Mouse (Mus musculus) MEL (cell line): Measurements from ENCODE around the gene Nrbf2. TPM values are rescaled to one million over a fixed set of nuclear protein-coding genes. Genes with fewer than 3 reads are reported as not detected.
A peak's percentile ranks its signal among the peaks of the same experiment; 100 is the strongest.

Experiments used
- DNase-seq: peaks from one replicate; pipeline ENCODE4 v3.0.0; 2011; ENCODE audit warnings: low read depth, low spot score
- H3K27ac ChIP-seq: 2 replicates; pipeline ENCODE4 v1.5.1; 2012; ENCODE audit warnings: low read depth, mild to moderate bottlenecking, control low read depth, low read length, moderate library complexity; ENCODE audit not compliant: control insufficient read depth
- H3K27me3 ChIP-seq, 2 experiments: fragments of 150-350 bp in 1 of 2; sonication (generic) in 1 of 2; 2 replicates each; pipeline ENCODE4 v1.6.1; 2012; ENCODE audit warnings: low read length in 2 of 2, mild to moderate bottlenecking in 2 of 2, improper control_type of control experiment in 1 of 2, moderate library complexity in 1 of 2; ENCODE audit not compliant: insufficient read depth in 2 of 2, control insufficient read depth in 1 of 2
- H3K36me3 ChIP-seq, 2 experiments: 2 replicates each; pipeline ENCODE4 v1.6.1; 2012 to 2014; ENCODE audit warnings: low read length in 2 of 2, improper control_type of control experiment in 1 of 2, inconsistent platforms in 1 of 2, mild to moderate bottlenecking in 1 of 2; ENCODE audit not compliant: insufficient read depth in 2 of 2, control insufficient read depth in 1 of 2
- H3K4me1 ChIP-seq, 2 experiments: fragments of 150-350 bp in 1 of 2; sonication (generic) in 1 of 2; 2 replicates each; pipeline ENCODE4 v1.6.1; 2012; ENCODE audit warnings: low read length in 2 of 2, improper control_type of control experiment in 1 of 2, mild to moderate bottlenecking in 1 of 2; ENCODE audit not compliant: insufficient read depth in 2 of 2, control insufficient read depth in 1 of 2
- H3K4me3 ChIP-seq, 2 experiments: fragments of 150-350 bp in 1 of 2; sonication (generic) in 1 of 2; 2 replicates each; pipeline ENCODE4 v1.5.1; 2012; ENCODE audit warnings: low read depth in 2 of 2, low read length in 2 of 2, mild to moderate bottlenecking in 2 of 2, moderate library complexity in 2 of 2, control low read depth in 1 of 2, improper control_type of control experiment in 1 of 2; ENCODE audit not compliant: control insufficient read depth in 1 of 2, insufficient read depth in 1 of 2
- H3K79me2 ChIP-seq: 2 replicates; pipeline ENCODE4 v1.6.1; 2012; ENCODE audit warnings: mild to moderate bottlenecking, low read length, moderate library complexity; ENCODE audit not compliant: control insufficient read depth, poor library complexity, insufficient read depth
- H3K9ac ChIP-seq: 2 replicates; pipeline ENCODE4 v1.6.1; 2012; ENCODE audit warnings: low read depth, mild to moderate bottlenecking, control low read depth, low read length, moderate library complexity; ENCODE audit not compliant: control insufficient read depth, poor library complexity, severe bottlenecking
- H3K9me3 ChIP-seq: fragments of 150-350 bp; sonication (generic); replicated peaks from 2 replicates; pipeline ENCODE4 v1.6.1; 2012; ENCODE audit warnings: mild to moderate bottlenecking, low read length, improper control_type of control experiment, moderate library complexity; ENCODE audit not compliant: insufficient read depth
- BHLHE40 ChIP-seq: IDR thresholded peaks from 2 replicates; pipeline ENCODE4 v1.6.1; 2012; ENCODE audit warnings: low read depth, mild to moderate bottlenecking, inconsistent platforms, low read length, improper control_type of control experiment, borderline replicate concordance
- CHD1 ChIP-seq: IDR thresholded peaks from 2 replicates; pipeline ENCODE4 v1.6.1; 2012; ENCODE audit warnings: low read depth, mild to moderate bottlenecking, inconsistent platforms, low read length, improper control_type of control experiment
- CHD2 ChIP-seq: IDR thresholded peaks from 2 replicates; pipeline ENCODE4 v1.6.1; 2011; ENCODE audit warnings: low read length, improper control_type of control experiment
- CTCF ChIP-seq, 3 experiments: IDR thresholded peaks in 2 of 3; conservative IDR thresholded peaks in 1 of 3; 2 replicates each; pipeline ENCODE4 v1.5.1; 2011 to 2012; ENCODE audit warnings: low read length in 3 of 3, low read depth in 2 of 3, mild to moderate bottlenecking in 2 of 3, improper control_type of control experiment in 1 of 3, inconsistent platforms in 1 of 3, mixed read lengths in 1 of 3, moderate library complexity in 1 of 3; ENCODE audit not compliant: control insufficient read depth in 1 of 3, insufficient read depth in 1 of 3, poor library complexity in 1 of 3, severe bottlenecking in 1 of 3
- E2F4 ChIP-seq: IDR thresholded peaks from 2 replicates; pipeline ENCODE4 v1.6.1; 2011; ENCODE audit warnings: low read depth, low read length, improper control_type of control experiment, borderline replicate concordance
- EP300 ChIP-seq, 2 experiments: IDR thresholded peaks; 2 replicates each; pipeline ENCODE4 v1.6.1; 2011; ENCODE audit warnings: improper control_type of control experiment in 2 of 2, low read length in 2 of 2, low read depth in 1 of 2, mild to moderate bottlenecking in 1 of 2
- ETS1 ChIP-seq: IDR thresholded peaks from 2 replicates; pipeline ENCODE4 v1.6.1; 2012; ENCODE audit warnings: low read depth, mild to moderate bottlenecking, inconsistent platforms, low read length, improper control_type of control experiment, moderate library complexity
- GABPA ChIP-seq: IDR thresholded peaks from 2 replicates; pipeline ENCODE4 v1.6.1; 2012; ENCODE audit warnings: low read depth, mild to moderate bottlenecking, inconsistent platforms, low read length, improper control_type of control experiment, moderate library complexity
- JUND ChIP-seq: IDR thresholded peaks from 2 replicates; pipeline ENCODE4 v1.6.1; 2011; ENCODE audit warnings: low read depth, mild to moderate bottlenecking, improper control_type of control experiment, low read length
- MAFK ChIP-seq: IDR thresholded peaks from 2 replicates; pipeline ENCODE4 v1.6.1; 2011; ENCODE audit warnings: low read depth, mild to moderate bottlenecking, low read length, improper control_type of control experiment, borderline replicate concordance
- MAX ChIP-seq: IDR thresholded peaks from 2 replicates; pipeline ENCODE4 v1.6.1; 2011; ENCODE audit warnings: low read length, improper control_type of control experiment
- MEF2A ChIP-seq: IDR thresholded peaks from 2 replicates; pipeline ENCODE4 v1.6.1; 2014; ENCODE audit warnings: low read depth, mild to moderate bottlenecking, inconsistent platforms, low read length, improper control_type of control experiment; ENCODE audit not compliant: poor library complexity, insufficient replicate concordance, severe bottlenecking; ENCODE audit errors: extremely low read depth
- MXI1 ChIP-seq: IDR thresholded peaks from 2 replicates; pipeline ENCODE4 v1.6.1; 2011; ENCODE audit warnings: mild to moderate bottlenecking, low read depth, low read length, improper control_type of control experiment
- MYB ChIP-seq: IDR thresholded peaks from 2 replicates; pipeline ENCODE4 v1.6.1; 2011; ENCODE audit warnings: mild to moderate bottlenecking, low read depth, low read length, improper control_type of control experiment
- MYC ChIP-seq: IDR thresholded peaks from 2 replicates; pipeline ENCODE4 v1.6.1; 2011; ENCODE audit warnings: low read depth, mild to moderate bottlenecking, low read length, improper control_type of control experiment, moderate library complexity
- NELFE ChIP-seq: IDR thresholded peaks from 2 replicates; pipeline ENCODE4 v1.6.1; 2011; ENCODE audit warnings: low read depth, low read length, improper control_type of control experiment
- NRF1 ChIP-seq: IDR thresholded peaks from 2 replicates; pipeline ENCODE4 v1.6.1; 2014; ENCODE audit warnings: low read depth, mild to moderate bottlenecking, inconsistent platforms, low read length, improper control_type of control experiment, moderate library complexity; ENCODE audit not compliant: poor library complexity, insufficient read depth, severe bottlenecking
- POLR2A ChIP-seq, 2 experiments: IDR thresholded peaks; 2 replicates each; pipeline ENCODE4 v1.6.1; 2011 to 2012; ENCODE audit warnings: low read length in 2 of 2, mild to moderate bottlenecking in 2 of 2, control low read depth in 1 of 2, improper control_type of control experiment in 1 of 2, low read depth in 1 of 2, moderate library complexity in 1 of 2; ENCODE audit not compliant: control insufficient read depth in 1 of 2, insufficient read depth in 1 of 2, poor library complexity in 1 of 2
- POLR2AphosphoS2 ChIP-seq: IDR thresholded peaks from 2 replicates; pipeline ENCODE4 v1.6.1; 2011; ENCODE audit warnings: low read length, improper control_type of control experiment
- POLR2AphosphoS5 ChIP-seq: IDR thresholded peaks from 2 replicates; pipeline ENCODE4 v1.6.1; 2012; ENCODE audit warnings: low read depth, borderline replicate concordance, mild to moderate bottlenecking, inconsistent platforms, low read length, moderate library complexity, mixed read lengths
- SIN3A ChIP-seq: IDR thresholded peaks from 2 replicates; pipeline ENCODE4 v1.6.1; 2012; ENCODE audit warnings: low read length, improper control_type of control experiment, inconsistent platforms
- USF1 ChIP-seq: IDR thresholded peaks from 2 replicates; pipeline ENCODE4 v1.6.1; 2014; ENCODE audit warnings: low read depth, mild to moderate bottlenecking, inconsistent platforms, low read length, improper control_type of control experiment, moderate library complexity
- ZKSCAN1 ChIP-seq: IDR thresholded peaks from 2 replicates; pipeline ENCODE4 v1.6.1; 2012; ENCODE audit warnings: low read depth, mild to moderate bottlenecking, inconsistent platforms, low read length, improper control_type of control experiment, moderate library complexity
- ZMIZ1 ChIP-seq: IDR thresholded peaks from 2 replicates; pipeline ENCODE4 v1.6.1; 2012; ENCODE audit warnings: low read depth, mild to moderate bottlenecking, inconsistent platforms, low read length, improper control_type of control experiment, moderate library complexity
- ZNF384 ChIP-seq: IDR thresholded peaks from 2 replicates; pipeline ENCODE4 v1.6.1; 2012; ENCODE audit warnings: low read depth, mild to moderate bottlenecking, inconsistent platforms, low read length, improper control_type of control experiment
- polyA plus RNA-seq, 2 experiments: library from polyadenylated mRNA; stranded (reverse) in 1 of 2; unstranded in 1 of 2; fragments of >175 nt in 1 of 2; fragments of >200 nt in 1 of 2; gene quantifications; 2 replicates each; pipeline versions ENCODE4 v1.2.1 to v1.2.4; 2012; ENCODE audit warnings: low replicate concordance in 2 of 2, low read depth in 1 of 2; ENCODE audit not compliant: insufficient read length in 2 of 2, insufficient read depth in 1 of 2, missing spikeins in 1 of 2
- total RNA-seq: library from RNA; depleted of rRNA; stranded (reverse); fragments of 300-350 nt; gene quantifications from 2 replicates; pipeline ENCODE4 v1.2.3, GENCODE M21; 2012

Nrbf2 gene
- total and polyA plus RNA-seq, 3 experiments, result 19.5 to 38.9 TPM; not detected in 1

DNA sequence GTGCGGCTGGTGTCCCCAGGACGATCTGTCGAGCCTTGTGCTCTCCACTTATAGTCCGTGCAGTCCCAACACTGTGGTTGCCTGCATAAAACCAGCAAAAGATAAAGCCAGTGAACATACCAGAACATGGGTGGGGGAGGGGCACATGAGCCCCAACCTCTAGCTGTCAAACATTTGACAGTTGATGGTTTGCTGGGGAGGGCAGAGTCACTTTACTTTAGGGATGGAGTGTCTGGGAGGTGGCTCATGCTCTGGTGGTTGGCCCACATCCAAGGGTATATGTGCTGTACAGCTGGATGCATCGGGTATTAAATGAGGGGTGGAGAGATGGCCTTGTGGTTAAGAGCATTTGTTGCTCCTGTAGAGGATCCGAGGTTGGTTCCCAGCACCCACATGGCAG, 15.9 kb upstream of the Nrbf2 start:
- peak overlapping the region; percentile 32 for H3K27ac ChIP-seq
- TF ChIP-seq BHLHE40, result peak; percentile 24; the same call in 1 of the 2 replicates
- TF ChIP-seq MAX, result 0 out of 2 replicates have a peak, but pooled peaks have one; percentile 46
- TF ChIP-seq EP300 (IDR thresholded peaks at IDR 0.05; ENCODE audit: low read depth in 1 of 2, low read length in 2 of 2), result peak in 1 of 2 experiments; percentile 40; a peak in 2 of 4 replicates
- TF ChIP-seq MYC, result 0 out of 2 replicates have a peak, but pooled peaks have one; percentile 36
- TF ChIP-seq NELFE, result no peak
- peak; percentile 74 for TF ChIP-seq SIN3A
- peak; percentile 67 for TF ChIP-seq ETS1
- TF ChIP-seq MXI1, result peak; percentile 50
- no peak for TF ChIP-seq CTCF (IDR thresholded peaks at IDR 0.05 in 2 of 3, conservative IDR thresholded peaks at IDR 0.05 in 1 of 3; ENCODE audit: control insufficient read depth in 1 of 3, insufficient read depth in 1 of 3, low read depth in 2 of 3, low read length in 3 of 3, poor library complexity in 1 of 3, severe bottlenecking in 1 of 3)
- TF ChIP-seq MYB, result peak; percentile 17; the same call in 1 of the 2 replicates
- TF ChIP-seq USF1, result no peak
- TF ChIP-seq, all 39 proteins: peak for 8
- Histone ChIP-seq H3K9ac (peak overlapping the region; percentile 27), H3K36me3 (peaks cover 31 to 37% of the 10 kb centered on the region in 2 experiments), H3K27me3 (no peaks in the 10 kb centered on the region), H3K4me3 (peak overlapping the region in 1 of 2 experiments; percentile 24; a peak in 2 of 4 replicates), H3K9me3 (no peaks in the 10 kb centered on the region), H3K4me1 (peaks cover 6 to 29% of the 10 kb centered on the region in 2 experiments), H3K79me2 (peaks cover 72% of the 10 kb centered on the region)
- DNase-seq, result peak; percentile 65

GRCm38 (mm10) chr10:67299285-67299684, 14.2 kb upstream of the Nrbf2 start:
- Histone ChIP-seq H3K9ac (peak overlapping the region; percentile 80), H3K4me3 (peak overlapping the region; percentile 67 to 85), H3K79me2 (peaks cover 57% of the 10 kb centered on the region), H3K9me3 (no peaks in the 10 kb centered on the region), H3K27ac (peak overlapping the region; percentile 100), H3K36me3 (peaks cover 19 to 46% of the 10 kb centered on the region in 2 experiments), H3K27me3 (no peaks in the 10 kb centered on the region), H3K4me1 (peaks cover 15 to 44% of the 10 kb centered on the region in 2 experiments)
- peak; percentile 42 for DNase-seq
- TF ChIP-seq MAFK, result no peak
- TF ChIP-seq CHD2, result no peak
- TF ChIP-seq JUND, result no peak
- TF ChIP-seq MEF2A, result no peak
- TF ChIP-seq E2F4, result no peak
- no peak for TF ChIP-seq POLR2A (IDR thresholded peaks at IDR 0.05; ENCODE audit: control insufficient read depth in 1 of 2, insufficient read depth in 1 of 2, low read depth in 1 of 2, low read length in 2 of 2, poor library complexity in 1 of 2)
- no peak for TF ChIP-seq GABPA
- TF ChIP-seq NRF1, result no peak
- no peak for TF ChIP-seq BHLHE40
- TF ChIP-seq POLR2AphosphoS5, result no peak
- TF ChIP-seq ZNF384, result no peak
- TF ChIP-seq ZKSCAN1, result no peak
- TF ChIP-seq CHD1, result no peak
- no peak for TF ChIP-seq ZMIZ1
- no peak for TF ChIP-seq POLR2AphosphoS2
